Mouse (Mus musculus) regulatory T cell (primary cell): ENCODE results near the gene Mast3.

Source experiments
- in situ Hi-C: fragments of 300-600 bp; cut with MboI, MseI; formaldehyde crosslinking; loops from one replicate; pipeline ENCODE4 v1.15.1; 2025; ENCODE audit warnings: high pct_unique_total_duplicates

Mast3 gene

GRCm38 (mm10) chr8:70764026-70764425, 40.8 kb downstream of the Mast3 start:
- in situ Hi-C loops: loop anchor here (10.0 kb wide), 1 partner anchor 511 kb away; the partner anchor contains the start of genes Haus8 and Myo9b

- in situ Hi-C loops: loop anchor here (10.0 kb wide), 1 partner anchor 511 kb away; the partner anchor contains the start of genes Haus8 and Myo9b
These were observed 41.5 kb downstream of the Mast3 start for GRCm38 (mm10) chr8:70763354-70763753.

DNA sequence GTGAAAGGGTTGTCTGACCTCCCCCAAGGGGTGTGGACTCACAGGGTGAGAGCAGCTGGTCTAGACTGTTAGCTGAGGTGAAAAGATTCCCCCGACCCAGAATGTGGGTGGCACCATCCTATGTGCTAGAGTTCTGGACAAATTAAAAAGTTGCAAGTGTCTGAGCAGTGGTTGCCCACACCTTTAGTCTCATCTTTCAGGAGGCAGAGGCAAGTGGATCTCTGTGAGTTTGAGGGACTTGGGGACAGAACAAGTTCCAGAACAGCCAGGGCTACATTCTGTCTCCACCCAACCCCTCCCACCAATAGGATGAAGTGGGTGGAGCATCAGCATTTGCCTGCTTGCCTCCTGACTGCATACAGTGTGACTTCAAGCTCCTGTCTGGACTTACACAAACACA, 42.7 kb downstream of the Mast3 start:
- in situ Hi-C loops: loop anchor here (10.0 kb wide), 1 partner anchor 513 kb away; the partner anchor contains the start of genes Haus8 and Myo9b

- in situ Hi-C loops: loop anchor here (10.0 kb wide), 1 partner anchor 514 kb away; the partner anchor contains the start of genes Haus8 and Myo9b
These were observed 44.0 kb downstream of the Mast3 start, which contains the start of gene Mpv17l2 for GRCm38 (mm10) chr8:70760775-70761406. TSS of gene Mpv17l2 (minus strand) at chr8:70760946.

GRCm38 (mm10) chr8:70760350-70760749, 44.5 kb downstream of the Mast3 start:
- in situ Hi-C loops: loop anchor here (10.0 kb wide), 1 partner anchor 514 kb away; the partner anchor contains the start of genes Haus8 and Myo9b

- in situ Hi-C loops: no loop called here
These were observed 46.0 kb downstream of the Mast3 start for GRCm38 (mm10) chr8:70758616-70759561.

DNA sequence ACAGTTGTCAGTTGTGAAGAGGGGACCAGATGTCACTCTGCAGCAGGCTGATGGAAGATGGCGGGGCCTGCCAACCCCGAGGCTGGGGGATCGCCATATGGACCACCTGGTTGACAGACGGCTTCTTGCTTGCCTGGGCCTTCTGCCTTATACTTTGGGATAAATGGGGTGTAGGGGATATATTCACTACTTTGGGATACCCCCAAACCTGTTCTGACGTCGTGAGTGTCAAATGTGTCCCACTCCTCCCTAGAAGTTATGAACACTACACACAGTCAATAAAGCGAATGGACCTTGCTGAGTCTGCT, 46.6 kb downstream of the Mast3 start:
- in situ Hi-C loops: no loop called here

GRCm38 (mm10) chr8:70757523-70758307, 47.1 kb downstream of the Mast3 start:
- in situ Hi-C loops: no loop called here

DNA sequence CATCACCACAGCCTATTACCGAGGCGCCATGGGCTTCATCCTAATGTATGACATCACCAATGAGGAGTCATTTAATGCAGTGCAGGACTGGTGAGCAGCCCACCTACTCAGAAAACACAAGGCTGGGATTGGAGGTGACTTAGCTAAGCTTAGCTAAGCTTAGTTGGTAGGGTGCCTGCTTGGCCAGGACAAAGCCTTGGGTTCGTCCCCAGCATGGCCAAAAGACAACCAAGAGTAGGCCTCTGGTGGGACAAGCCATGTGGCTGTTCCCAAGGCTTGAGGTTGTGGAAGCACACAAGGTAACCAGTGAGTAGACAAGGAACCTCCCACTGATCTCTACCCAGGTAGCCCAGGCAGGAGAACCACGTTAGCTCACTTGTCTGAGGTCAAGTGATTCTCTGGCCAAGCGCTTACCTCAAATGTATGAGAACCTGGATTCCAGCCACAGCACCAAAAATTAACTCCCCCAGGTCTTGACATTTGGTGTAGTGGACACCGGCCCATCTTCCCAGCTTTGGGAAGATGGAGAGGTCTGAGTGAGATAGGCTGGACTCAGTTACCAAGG, 48.3 kb downstream of the Mast3 start:
- in situ Hi-C loops: no loop called here

GRCm38 (mm10) chr8:70755661-70756475, 49.0 kb downstream of the Mast3 start:
- in situ Hi-C loops: no loop called here

DNA sequence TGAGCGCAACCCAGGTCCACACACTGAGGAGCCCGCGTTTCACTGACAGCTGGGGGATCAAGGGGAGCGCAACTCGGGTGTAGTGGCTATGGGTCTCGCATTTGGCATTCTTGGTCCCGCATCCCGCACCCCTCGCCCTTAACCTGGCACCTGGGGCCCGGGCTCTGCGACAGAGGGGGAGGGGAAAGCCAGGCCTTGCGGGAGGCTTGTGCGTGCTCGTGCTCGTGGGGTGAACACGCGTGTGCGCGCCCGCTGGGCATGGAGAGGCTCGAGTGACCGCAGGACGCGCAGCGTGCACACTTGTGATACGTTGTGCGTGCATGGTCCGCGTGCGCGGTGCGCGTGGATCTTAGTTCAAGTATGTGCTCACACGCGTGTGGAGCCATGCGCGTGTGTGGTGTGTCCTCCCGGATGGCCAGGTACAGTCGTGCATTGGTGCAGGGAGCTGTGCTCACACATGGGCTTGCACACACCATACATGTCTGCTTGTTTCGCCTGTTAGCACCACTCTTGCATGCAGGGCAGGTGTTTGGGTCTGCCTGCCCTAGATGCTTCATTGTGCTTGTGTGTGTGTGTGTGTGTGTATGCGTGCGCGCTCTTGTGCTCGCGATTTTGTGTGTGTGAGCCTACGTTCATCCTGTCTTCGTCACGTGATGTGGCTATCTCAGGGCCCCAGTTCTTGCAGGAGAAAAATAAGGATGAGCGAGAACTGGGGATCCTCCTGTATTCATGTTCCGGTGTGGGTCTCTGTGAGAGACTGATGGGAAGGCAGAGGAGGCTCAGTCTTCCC, 49.8 kb downstream of the Mast3 start:
- in situ Hi-C loops: no loop called here

GRCm38 (mm10) chr8:70754043-70754870, 50.6 kb downstream of the Mast3 start, which contains the start of gene Rab3a:
TSS of gene Rab3a (plus strand) at chr8:70754679.
- in situ Hi-C loops: no loop called here

- in situ Hi-C loops: no loop called here
These were observed 51.7 kb downstream of the Mast3 start for GRCm38 (mm10) chr8:70753151-70753550.

DNA sequence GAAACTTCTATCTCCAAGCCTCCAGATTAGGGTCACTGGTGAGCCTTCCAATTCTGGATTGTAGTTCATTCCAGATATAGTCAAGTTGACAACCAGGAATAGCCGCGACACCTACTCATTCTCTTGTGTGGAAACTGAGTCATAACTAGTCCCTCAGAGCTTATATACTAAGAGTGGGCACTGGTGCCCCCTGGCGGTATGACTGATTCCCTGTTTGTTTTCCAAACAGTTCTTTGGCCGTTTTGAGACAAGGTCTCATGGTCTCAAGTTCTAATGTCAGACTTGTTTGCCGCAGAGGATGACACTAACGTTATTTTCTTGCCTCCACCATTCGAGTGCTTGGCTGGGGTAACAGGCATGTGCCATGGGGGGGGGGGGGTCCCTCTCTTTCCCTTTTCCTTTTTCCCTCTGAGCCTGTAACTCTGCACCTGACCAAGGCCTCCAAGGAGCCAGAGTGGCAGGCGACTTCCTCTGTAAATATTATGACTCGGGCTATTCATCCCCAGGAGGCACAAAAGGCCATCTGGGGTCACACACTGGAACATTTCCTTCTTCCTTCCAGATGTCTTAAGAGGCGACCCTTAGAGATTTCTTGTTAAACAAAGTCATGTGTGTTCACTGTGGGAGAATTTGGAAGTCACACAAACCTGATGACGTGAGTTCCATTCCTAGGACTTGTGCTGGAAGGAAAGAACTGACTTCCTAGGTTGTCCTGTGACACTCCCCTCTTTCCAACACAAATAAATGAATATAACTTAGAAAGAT, 52.7 kb downstream of the Mast3 start:
- in situ Hi-C loops: no loop called here

GRCm38 (mm10) chr8:70750128-70750680, 54.6 kb downstream of the Mast3 start:
- in situ Hi-C loops: no loop called here

- in situ Hi-C loops: loop anchor here (5.0 kb wide), 1 partner anchor 37 kb away; no protein-coding TSS in a partner anchor
These were observed 55.7 kb downstream of the Mast3 start for GRCm38 (mm10) chr8:70749097-70749674.
